Mouse (Mus musculus): ENCODE results near the gene Itpkc. TPM values are rescaled to one million over a fixed set of nuclear protein-coding genes. Genes with fewer than 3 reads are reported as not detected.
"Not testable (repeated sequence)": the region's sequence is repeated elsewhere in the genome, so short reads cannot be mapped to it uniquely, and the experiment has no call there.

Gene Itpkc
- polyA plus RNA-seq, 1 experiment = 12.4 TPM

DNA sequence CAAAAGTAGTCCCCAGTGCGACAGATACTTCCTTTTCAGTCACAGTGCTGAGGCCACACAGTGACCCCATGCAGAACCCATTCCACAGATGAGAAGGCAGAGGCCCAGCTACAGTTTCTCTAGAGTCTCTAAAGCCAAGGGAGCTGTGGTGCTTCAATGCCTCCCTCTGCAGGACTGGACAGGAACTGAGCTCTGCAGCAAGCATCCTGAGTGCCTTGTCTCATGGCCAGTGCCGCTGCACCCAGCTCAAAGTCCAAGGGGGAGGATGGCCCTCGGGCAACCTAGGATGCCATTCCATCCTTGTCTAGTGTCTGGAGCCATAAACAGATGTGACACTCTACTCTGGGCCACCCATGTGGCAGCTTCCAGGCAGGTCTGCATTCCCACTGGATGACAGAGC is 27.3 kb upstream of the Itpkc start:
- Histone ChIP-seq H3K4me3 (replicated peaks; ENCODE audit: insufficient read depth, low read depth, low read length) (no peak overlapping the region), H3K27me3 (ENCODE audit: control insufficient read depth, insufficient read depth, low read length) (no peaks in the 10 kb centered on the region), H3K4me1 (ENCODE audit: control insufficient read depth, insufficient read depth, low read length) (peaks cover 10% of the 10 kb centered on the region; the same call in 1 of the 2 replicates), H3K27ac (ENCODE audit: insufficient read depth, low read length) (no peak overlapping the region)
- DNase-seq = peak in 1 of 2 experiments; percentile 33
- TF ChIP-seq CTCF (IDR thresholded peaks at IDR 0.05; ENCODE audit: borderline replicate concordance, insufficient read depth, low read depth, low read length) (peak; percentile 56), POLR2A (IDR thresholded peaks at IDR 0.05; ENCODE audit: borderline replicate concordance, insufficient read depth, low read length) (no peak)
- 55% methylated on average over 3 of the region's 3 CpGs for whole genome bisulfite sequencing

DNA sequence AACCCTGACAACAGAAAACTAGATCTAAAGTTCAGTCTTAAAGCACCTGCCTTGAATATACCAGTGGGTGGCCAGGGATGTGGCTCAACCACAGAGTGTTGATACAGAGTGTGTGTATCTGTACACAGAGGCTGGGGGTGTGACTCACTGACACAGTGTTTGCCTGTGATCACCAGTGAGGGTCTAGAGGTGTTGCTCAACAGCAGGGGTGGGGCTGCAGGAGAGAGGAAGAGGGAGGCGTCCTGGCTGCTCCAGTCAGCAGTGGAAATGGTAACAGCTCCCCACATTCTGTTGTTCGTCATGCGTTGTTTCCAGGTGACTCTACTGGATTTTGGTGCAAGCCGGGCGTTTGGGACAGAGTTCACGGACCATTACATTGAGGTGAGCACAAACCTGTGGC is 23.5 kb upstream of the Itpkc start:
- Histone ChIP-seq H3K27ac (ENCODE audit: insufficient read depth, low read length) (no peak overlapping the region), H3K27me3 (ENCODE audit: control insufficient read depth, insufficient read depth, low read length) (no peaks in the 10 kb centered on the region), H3K4me3 (replicated peaks; ENCODE audit: insufficient read depth, low read depth, low read length) (no peak overlapping the region), H3K4me1 (ENCODE audit: control insufficient read depth, insufficient read depth, low read length) (no peaks in the 10 kb centered on the region)
- WGBS = 94% methylated on average over 6 of the region's 6 CpGs
- TF ChIP-seq POLR2A (IDR thresholded peaks at IDR 0.05; ENCODE audit: borderline replicate concordance, insufficient read depth, low read length) = no peak
- TF ChIP-seq CTCF (IDR thresholded peaks at IDR 0.05; ENCODE audit: borderline replicate concordance, insufficient read depth, low read depth, low read length) = no peak
- DNase-seq = no peak

DNA sequence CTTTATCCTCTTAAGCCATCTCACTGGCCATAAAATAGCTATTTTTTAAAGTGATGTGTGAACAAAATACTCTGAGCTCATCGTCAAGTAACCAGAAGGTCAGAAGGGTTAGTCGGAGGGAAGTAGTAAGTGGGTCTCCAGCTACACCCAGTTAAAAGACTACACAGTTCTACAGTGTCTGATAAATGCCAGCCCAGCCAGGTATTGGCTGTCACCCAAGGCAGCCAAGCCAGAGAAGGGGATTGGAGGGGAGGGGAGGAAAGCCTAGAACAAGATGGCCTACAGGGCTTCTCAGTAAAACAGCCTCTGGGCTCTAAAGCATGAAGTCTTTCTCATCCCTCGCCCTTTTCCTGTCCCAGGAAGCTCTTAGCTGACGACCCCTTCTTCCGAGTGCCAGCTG is 21.5 kb upstream of the Itpkc start:
- Histone ChIP-seq H3K27me3 (ENCODE audit: control insufficient read depth, insufficient read depth, low read length) (no peaks in the 10 kb centered on the region), H3K27ac (ENCODE audit: insufficient read depth, low read length) (no peak overlapping the region), H3K4me3 (replicated peaks; ENCODE audit: insufficient read depth, low read depth, low read length) (no peak overlapping the region), H3K4me1 (ENCODE audit: control insufficient read depth, insufficient read depth, low read length) (no peaks in the 10 kb centered on the region; the same call in 1 of the 2 replicates)
- WGBS = 36% methylated on average over 5 of the region's 5 CpGs
- no peak for TF ChIP-seq CTCF (IDR thresholded peaks at IDR 0.05; ENCODE audit: borderline replicate concordance, insufficient read depth, low read depth, low read length)
- no peak for TF ChIP-seq POLR2A (IDR thresholded peaks at IDR 0.05; ENCODE audit: borderline replicate concordance, insufficient read depth, low read length)
- DNase-seq = no peak

DNA sequence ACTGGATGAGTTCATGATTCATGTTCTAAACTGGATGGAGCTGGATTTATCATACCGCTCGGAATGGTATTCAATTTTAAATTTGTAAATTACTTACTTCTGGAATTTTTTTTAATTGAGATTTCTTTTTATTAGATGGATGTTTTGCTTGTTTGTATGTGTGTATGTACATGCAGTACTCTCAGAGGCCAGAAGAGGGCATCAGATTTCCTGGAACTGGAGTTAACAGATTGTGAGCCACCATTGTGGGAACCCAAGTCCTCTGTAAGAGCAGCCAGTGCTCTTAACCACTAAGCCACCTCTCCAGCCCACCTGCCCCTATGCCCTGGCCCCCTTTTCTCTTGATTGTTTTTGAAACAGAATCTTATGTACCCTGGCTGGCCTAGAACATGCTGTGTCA is 20.7 kb upstream of the Itpkc start:
- Histone ChIP-seq H3K4me1 (ENCODE audit: control insufficient read depth, insufficient read depth, low read length) (no peaks in the 10 kb centered on the region; the same call in 1 of the 2 replicates), H3K27me3 (ENCODE audit: control insufficient read depth, insufficient read depth, low read length) (no peaks in the 10 kb centered on the region), H3K4me3 (replicated peaks; ENCODE audit: insufficient read depth, low read depth, low read length) (no peak overlapping the region), H3K27ac (ENCODE audit: insufficient read depth, low read length) (no peak overlapping the region)
- TF ChIP-seq CTCF (IDR thresholded peaks at IDR 0.05; ENCODE audit: borderline replicate concordance, insufficient read depth, low read depth, low read length) (peak; percentile 36; the same call in 1 of the 2 replicates), POLR2A (IDR thresholded peaks at IDR 0.05; ENCODE audit: borderline replicate concordance, insufficient read depth, low read length) (no peak)
- 96% methylated on average over 2 of the region's 2 CpGs for WGBS
- no peak for DNase-seq

- not testable (repeated sequence) for H3K4me3 ChIP-seq (replicated peaks; ENCODE audit: insufficient read depth, low read depth, low read length); DNase-seq; H3K4me1 ChIP-seq (ENCODE audit: control insufficient read depth, insufficient read depth, low read length); H3K27me3 ChIP-seq (ENCODE audit: control insufficient read depth, insufficient read depth, low read length); H3K27ac ChIP-seq (ENCODE audit: insufficient read depth, low read length)
- WGBS = 90% methylated on average over 2 of the region's 2 CpGs
- peak; percentile 22; the same call in 1 of the 2 replicates for TF ChIP-seq CTCF (IDR thresholded peaks at IDR 0.05; ENCODE audit: borderline replicate concordance, insufficient read depth, low read depth, low read length)
Measured at GRCm38 (mm10) chr7:27244088-27244487, 15.6 kb upstream of the Itpkc start.

DNA sequence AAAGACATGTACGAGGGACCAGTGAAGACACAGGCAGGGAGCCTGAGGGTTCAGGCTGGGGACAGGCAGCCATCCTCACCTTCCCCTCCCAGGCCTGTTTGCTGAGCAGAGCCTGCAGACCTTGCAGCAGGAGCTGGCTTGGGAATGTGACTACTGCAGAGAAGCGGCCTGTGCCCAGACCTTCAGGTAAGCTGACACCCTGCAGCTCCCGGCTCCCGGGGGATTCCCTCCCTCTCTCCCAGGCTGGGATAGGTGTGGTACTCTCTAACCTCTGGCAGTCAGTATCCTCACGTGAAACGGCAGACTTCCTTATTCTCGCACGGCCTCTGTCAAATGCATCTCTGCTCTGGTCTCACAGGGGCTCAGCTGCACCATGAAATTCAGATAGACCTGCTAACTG is 14.8 kb upstream of the Itpkc start:
- no peak for DNase-seq
- no peaks in the 10 kb centered on the region; the same call in 1 of the 2 replicates for H3K4me1 ChIP-seq (ENCODE audit: control insufficient read depth, insufficient read depth, low read length)
- no peaks in the 10 kb centered on the region for H3K27me3 ChIP-seq (ENCODE audit: control insufficient read depth, insufficient read depth, low read length)
- WGBS = 81% methylated on average over 8 of the region's 8 CpGs
- no peak overlapping the region for H3K4me3 ChIP-seq (replicated peaks; ENCODE audit: insufficient read depth, low read depth, low read length)
- no peak for TF ChIP-seq POLR2A (IDR thresholded peaks at IDR 0.05; ENCODE audit: borderline replicate concordance, insufficient read depth, low read length)
- H3K27ac ChIP-seq (ENCODE audit: insufficient read depth, low read length) = no peak overlapping the region

DNA sequence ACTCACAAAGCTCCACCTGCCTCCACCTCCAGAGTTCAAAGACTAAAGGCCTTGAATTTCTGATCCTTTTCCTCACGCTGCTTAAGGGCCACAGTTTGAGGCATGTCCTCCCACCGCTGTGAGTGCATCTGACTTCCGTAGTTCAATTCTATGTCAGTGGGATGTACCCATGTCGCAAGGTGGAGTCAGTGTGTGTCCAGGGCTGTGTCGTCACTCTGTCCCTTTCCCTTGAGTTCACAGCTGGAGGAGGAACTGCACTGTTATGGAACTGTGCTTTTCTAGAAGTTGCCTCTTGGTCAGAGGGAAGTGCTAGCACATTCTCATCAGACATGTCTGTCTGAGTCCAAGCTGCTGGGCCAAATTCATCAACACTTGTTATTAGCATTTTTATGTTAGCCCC is 10.1 kb upstream of the Itpkc start:
- WGBS = 89% methylated on average over 5 of the region's 5 CpGs
- no peak for DNase-seq
- H3K27me3 ChIP-seq (ENCODE audit: control insufficient read depth, insufficient read depth, low read length) = no peaks in the 10 kb centered on the region
- H3K27ac ChIP-seq (ENCODE audit: insufficient read depth, low read length) = no peak overlapping the region
- no peak for TF ChIP-seq POLR2A (IDR thresholded peaks at IDR 0.05; ENCODE audit: borderline replicate concordance, insufficient read depth, low read length)
- TF ChIP-seq CTCF (IDR thresholded peaks at IDR 0.05; ENCODE audit: borderline replicate concordance, insufficient read depth, low read depth, low read length) = no peak
- no peak overlapping the region for H3K4me3 ChIP-seq (replicated peaks; ENCODE audit: insufficient read depth, low read depth, low read length)
- H3K4me1 ChIP-seq (ENCODE audit: control insufficient read depth, insufficient read depth, low read length) = peaks cover 4% of the 10 kb centered on the region

GRCm38 (mm10) chr7:27237527-27237926 is 9.1 kb upstream of the Itpkc start:
- H3K27me3 ChIP-seq (ENCODE audit: control insufficient read depth, insufficient read depth, low read length) = no peaks in the 10 kb centered on the region
- TF ChIP-seq CTCF (IDR thresholded peaks at IDR 0.05; ENCODE audit: borderline replicate concordance, insufficient read depth, low read depth, low read length) (peak; percentile 17; the same call in 1 of the 2 replicates), POLR2A (IDR thresholded peaks at IDR 0.05; ENCODE audit: borderline replicate concordance, insufficient read depth, low read length) (no peak)
- 93% methylated on average over 2 of the region's 2 CpGs for WGBS
- H3K27ac ChIP-seq (ENCODE audit: insufficient read depth, low read length) = no peak overlapping the region
- peaks cover 4% of the 10 kb centered on the region for H3K4me1 ChIP-seq (ENCODE audit: control insufficient read depth, insufficient read depth, low read length)
- no peak for DNase-seq
- H3K4me3 ChIP-seq (replicated peaks; ENCODE audit: insufficient read depth, low read depth, low read length) = no peak overlapping the region
